Mouse (Mus musculus): ENCODE data around the gene Fign. TPM values are rescaled to one million over a fixed set of nuclear protein-coding genes. Genes with fewer than 3 reads are reported as not detected.

Gene Fign
- polyA plus RNA-seq, 1 experiment from 2014 or later: 13.4 TPM

GRCm38 (mm10) chr2:64048142-64048541, 49.7 kb downstream of the Fign start:
- no peak overlapping the region for H3K4me3 ChIP-seq
- no peak for ATAC-seq (ENCODE audit: insufficient number of reproducible peaks, low FRiP score)
- WGBS: 70% methylated on average over 2 of the region's 2 CpGs

GRCm38 (mm10) chr2:64043099-64043498, 54.7 kb downstream of the Fign start:
- WGBS: 61% methylated on average over 3 of the region's 3 CpGs
- Histone ChIP-seq H3K9ac (no peak overlapping the region), H3K27ac (ENCODE audit: poor library complexity, severe bottlenecking) (no peak overlapping the region), H3K4me1 (replicated peaks) (peaks cover 17% of the 10 kb centered on the region), H3K27me3 (replicated peaks) (no peaks in the 10 kb centered on the region), H3K4me2 (no peak overlapping the region), H3K4me3 (no peak overlapping the region), H3K36me3 (no peaks in the 10 kb centered on the region), H3K9me3 (replicated peaks) (no peaks in the 10 kb centered on the region)
- no peak for ATAC-seq (ENCODE audit: insufficient number of reproducible peaks, low FRiP score)

More at GRCm38 (mm10) chr2:64048142-64048541, 49.7 kb downstream of the Fign start:
- Histone ChIP-seq H3K4me2 (no peak overlapping the region), H3K9me3 (replicated peaks) (no peaks in the 10 kb centered on the region), H3K27me3 (replicated peaks) (no peaks in the 10 kb centered on the region), H3K36me3 (no peaks in the 10 kb centered on the region), H3K4me1 (replicated peaks) (peaks cover 25% of the 10 kb centered on the region), H3K27ac (ENCODE audit: poor library complexity, severe bottlenecking) (no peak overlapping the region), H3K9ac (no peak overlapping the region)

DNA sequence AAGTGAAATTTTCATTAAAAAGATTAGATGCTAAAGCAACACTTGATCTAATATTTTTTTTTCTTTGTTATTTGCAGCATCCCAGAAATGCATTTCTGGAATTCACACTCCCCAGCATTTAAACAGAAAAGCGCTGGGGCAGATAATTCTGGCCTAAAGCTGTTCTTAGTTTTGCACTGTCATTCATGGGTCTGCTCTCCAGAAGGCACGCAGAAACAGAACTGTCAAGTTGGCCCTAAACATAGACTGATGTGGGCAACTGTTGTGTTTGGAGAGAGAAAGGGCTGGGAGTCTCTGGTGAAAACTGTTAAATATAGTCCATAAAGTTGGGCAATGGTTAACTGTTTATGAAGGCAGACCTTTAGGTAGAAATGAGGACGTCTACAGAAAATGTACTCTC, 62.4 kb downstream of the Fign start:
- Histone ChIP-seq H3K36me3 (no peaks in the 10 kb centered on the region), H3K27me3 (replicated peaks) (no peaks in the 10 kb centered on the region), H3K9me3 (replicated peaks) (no peaks in the 10 kb centered on the region), H3K4me1 (replicated peaks) (0 out of 2 replicates have a peak, but pooled peaks cover 10% of the 10 kb centered on the region), H3K9ac (no peak overlapping the region), H3K4me2 (no peak overlapping the region), H3K27ac (ENCODE audit: poor library complexity, severe bottlenecking) (no peak overlapping the region), H3K4me3 (no peak overlapping the region)
- WGBS: 42% methylated on average over 3 of the region's 3 CpGs
- no peak for ATAC-seq (ENCODE audit: insufficient number of reproducible peaks, low FRiP score)

DNA sequence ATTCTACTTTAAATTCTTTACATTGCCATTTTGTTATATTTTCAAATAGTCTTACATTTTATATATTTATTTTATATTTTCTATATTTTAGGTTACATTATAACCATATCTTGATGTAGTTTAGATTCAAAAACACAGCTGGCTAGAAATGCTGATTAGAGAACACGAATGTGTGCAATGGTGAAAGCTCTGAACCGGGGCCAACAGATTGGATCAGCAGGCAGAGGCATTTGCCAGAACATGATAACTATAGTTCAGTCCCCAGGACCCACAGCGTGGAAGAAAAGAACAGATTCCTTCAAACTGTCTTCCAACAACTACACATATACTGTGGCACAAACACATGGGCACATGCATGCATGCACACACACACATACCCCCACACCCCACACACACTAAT, 64.0 kb downstream of the Fign start:
- no peak for ATAC-seq (ENCODE audit: insufficient number of reproducible peaks, low FRiP score)
- no peak overlapping the region for H3K4me2 ChIP-seq
- H3K9me3 ChIP-seq (replicated peaks): no peaks in the 10 kb centered on the region
- no peaks in the 10 kb centered on the region for H3K27me3 ChIP-seq (replicated peaks)
- H3K4me1 ChIP-seq (replicated peaks): 0 out of 2 replicates have a peak, but pooled peaks cover 10% of the 10 kb centered on the region
- 60% methylated on average over 3 of the region's 3 CpGs for WGBS
- no peak overlapping the region for H3K4me3 ChIP-seq
- H3K36me3 ChIP-seq: no peaks in the 10 kb centered on the region
- H3K27ac ChIP-seq (ENCODE audit: poor library complexity, severe bottlenecking): no peak overlapping the region
- H3K9ac ChIP-seq: no peak overlapping the region

- Histone ChIP-seq H3K4me3 (no peak overlapping the region), H3K9ac (no peak overlapping the region), H3K27me3 (replicated peaks) (no peaks in the 10 kb centered on the region), H3K36me3 (no peaks in the 10 kb centered on the region), H3K4me1 (replicated peaks) (peaks cover 17% of the 10 kb centered on the region), H3K9me3 (replicated peaks) (no peaks in the 10 kb centered on the region), H3K4me2 (no peak overlapping the region), H3K27ac (ENCODE audit: poor library complexity, severe bottlenecking) (no peak overlapping the region)
- WGBS: 64% methylated on average over 4 of the region's 4 CpGs
- ATAC-seq (ENCODE audit: insufficient number of reproducible peaks, low FRiP score): no peak
These were observed 71.9 kb downstream of the Fign start for GRCm38 (mm10) chr2:64025961-64026360.

DNA sequence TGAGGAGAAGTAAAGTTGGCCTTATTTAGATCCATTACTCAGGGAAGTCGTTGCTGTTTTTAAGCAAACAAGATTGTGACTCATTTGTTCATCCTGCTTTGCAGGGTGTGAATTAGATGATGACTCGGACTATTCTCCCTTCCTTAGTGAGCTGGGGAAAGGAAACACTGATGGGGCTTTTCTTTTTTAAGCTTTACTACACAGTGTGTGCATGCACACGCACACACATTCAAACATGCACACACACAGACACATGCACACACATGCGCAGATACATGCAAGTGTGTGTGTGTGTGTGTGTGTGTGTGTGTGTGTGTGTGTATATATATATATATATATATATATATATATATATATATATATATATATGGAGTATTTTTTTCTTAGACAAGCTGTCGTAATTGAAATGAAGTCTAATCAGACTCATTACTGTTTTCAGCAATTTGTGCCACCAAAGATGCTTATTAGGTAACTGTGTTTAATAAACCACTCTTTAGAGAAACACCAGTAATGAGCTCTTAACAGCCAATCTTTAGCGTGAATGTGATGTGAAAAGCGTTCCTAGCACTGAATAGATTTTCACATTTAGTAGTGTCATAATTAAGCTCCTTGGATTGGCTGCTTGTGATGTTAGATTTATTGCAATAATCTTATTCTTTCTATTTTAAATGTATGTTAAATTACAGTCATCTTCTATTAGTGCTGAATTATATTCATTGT, 103.4 kb downstream of the Fign start:
- Histone ChIP-seq H3K9me3 (replicated peaks) (no peaks in the 10 kb centered on the region), H3K27ac (ENCODE audit: poor library complexity, severe bottlenecking) (no peak overlapping the region), H3K36me3 (no peaks in the 10 kb centered on the region), H3K4me3 (no peak overlapping the region), H3K27me3 (replicated peaks) (no peaks in the 10 kb centered on the region), H3K4me2 (no peak overlapping the region), H3K4me1 (replicated peaks) (peaks cover 3% of the 10 kb centered on the region), H3K9ac (no peak overlapping the region)
- WGBS: 79% methylated on average over 7 of the region's 7 CpGs
- ATAC-seq (ENCODE audit: insufficient number of reproducible peaks, low FRiP score): no peak

DNA sequence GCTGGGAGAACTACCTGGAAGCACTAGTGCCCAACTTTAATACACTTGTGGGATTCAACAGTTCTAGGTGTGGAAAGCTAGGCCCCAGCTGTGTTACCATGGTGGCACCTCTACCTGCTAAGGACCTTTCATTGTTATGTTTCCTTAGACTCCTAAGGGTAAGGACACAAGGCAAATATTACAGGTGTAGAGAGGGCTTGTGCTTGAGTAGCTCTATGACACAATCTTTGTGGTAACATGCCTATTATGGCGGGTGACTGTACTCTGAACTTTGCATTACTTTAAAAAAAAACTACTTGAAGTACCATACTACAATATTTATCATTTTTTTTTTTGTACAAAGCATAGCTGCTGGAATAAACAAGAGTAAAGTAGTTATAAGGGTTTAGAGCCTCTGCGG, 112.4 kb downstream of the Fign start:
- Histone ChIP-seq H3K36me3 (peaks cover 3% of the 10 kb centered on the region; the same call in 1 of the 2 replicates), H3K4me3 (no peak overlapping the region), H3K27ac (ENCODE audit: poor library complexity, severe bottlenecking) (no peak overlapping the region), H3K4me1 (replicated peaks) (peaks cover 16% of the 10 kb centered on the region; the same call in 1 of the 2 replicates), H3K9ac (no peak overlapping the region), H3K27me3 (replicated peaks) (no peaks in the 10 kb centered on the region), H3K4me2 (no peak overlapping the region), H3K9me3 (replicated peaks) (no peaks in the 10 kb centered on the region)
- 92% methylated on average over 2 of the region's 2 CpGs for WGBS
- ATAC-seq (ENCODE audit: insufficient number of reproducible peaks, low FRiP score): no peak

- no peaks in the 10 kb centered on the region for H3K9me3 ChIP-seq (replicated peaks)
- WGBS: 16% methylated on average over 4 of the region's 4 CpGs
- peak overlapping the region; percentile 83 for H3K27ac ChIP-seq (ENCODE audit: poor library complexity, severe bottlenecking)
- H3K4me1 ChIP-seq (replicated peaks): peaks cover 16% of the 10 kb centered on the region; the same call in 1 of the 2 replicates
- no peak overlapping the region for H3K4me3 ChIP-seq
- no peaks in the 10 kb centered on the region for H3K27me3 ChIP-seq (replicated peaks)
- H3K36me3 ChIP-seq: peaks cover 24% of the 10 kb centered on the region
- peak overlapping the region; percentile 44 for H3K4me2 ChIP-seq
- ATAC-seq (ENCODE audit: insufficient number of reproducible peaks, low FRiP score): peak; percentile 79
- H3K9ac ChIP-seq: no peak overlapping the region
These were observed 115.5 kb downstream of the Fign start for GRCm38 (mm10) chr2:63982351-63982751.

DNA sequence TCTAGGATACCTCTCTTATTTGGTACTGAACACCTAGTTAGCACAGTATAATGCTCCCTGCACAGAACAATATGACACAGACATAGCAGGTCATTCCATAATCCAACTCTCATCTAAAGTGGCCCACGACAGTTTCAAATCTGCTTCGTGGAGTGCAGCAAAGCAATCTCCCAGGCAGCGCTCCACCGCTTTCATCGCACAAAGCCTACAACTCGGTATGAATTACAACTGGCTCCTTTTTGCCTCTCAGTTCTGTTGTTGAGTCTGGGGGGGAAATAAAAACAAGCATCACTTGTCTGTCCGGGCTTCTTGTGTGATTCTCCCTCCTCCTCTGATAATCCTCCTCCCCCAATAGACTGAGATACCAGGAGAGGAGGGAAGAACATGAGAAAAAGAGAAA, 116.4 kb downstream of the Fign start:
- no peaks in the 10 kb centered on the region for H3K9me3 ChIP-seq (replicated peaks)
- no peaks in the 10 kb centered on the region for H3K27me3 ChIP-seq (replicated peaks)
- peak overlapping the region; percentile 39; the same call in 1 of the 2 replicates for H3K9ac ChIP-seq
- 40% methylated on average over 7 of the region's 7 CpGs for WGBS
- peak overlapping the region; percentile 53 for H3K27ac ChIP-seq (ENCODE audit: poor library complexity, severe bottlenecking)
- H3K4me2 ChIP-seq: peak overlapping the region; percentile 47
- no peak overlapping the region for H3K4me3 ChIP-seq
- ATAC-seq (ENCODE audit: insufficient number of reproducible peaks, low FRiP score): no peak
- H3K36me3 ChIP-seq: peaks cover 24% of the 10 kb centered on the region
- peaks cover 18% of the 10 kb centered on the region; the same call in 1 of the 2 replicates for H3K4me1 ChIP-seq (replicated peaks)

- Histone ChIP-seq H3K4me1 (replicated peaks) (peaks cover 4% of the 10 kb centered on the region; the same call in 1 of the 2 replicates), H3K27me3 (replicated peaks) (no peaks in the 10 kb centered on the region), H3K4me3 (no peak overlapping the region), H3K9me3 (replicated peaks) (no peaks in the 10 kb centered on the region), H3K9ac (no peak overlapping the region), H3K36me3 (no peaks in the 10 kb centered on the region), H3K4me2 (no peak overlapping the region), H3K27ac (ENCODE audit: poor library complexity, severe bottlenecking) (no peak overlapping the region)
- ATAC-seq (ENCODE audit: insufficient number of reproducible peaks, low FRiP score): no peak
- 72% methylated on average over 4 of the region's 4 CpGs for WGBS
These were observed 128.2 kb downstream of the Fign start for GRCm38 (mm10) chr2:63969633-63970032.

DNA sequence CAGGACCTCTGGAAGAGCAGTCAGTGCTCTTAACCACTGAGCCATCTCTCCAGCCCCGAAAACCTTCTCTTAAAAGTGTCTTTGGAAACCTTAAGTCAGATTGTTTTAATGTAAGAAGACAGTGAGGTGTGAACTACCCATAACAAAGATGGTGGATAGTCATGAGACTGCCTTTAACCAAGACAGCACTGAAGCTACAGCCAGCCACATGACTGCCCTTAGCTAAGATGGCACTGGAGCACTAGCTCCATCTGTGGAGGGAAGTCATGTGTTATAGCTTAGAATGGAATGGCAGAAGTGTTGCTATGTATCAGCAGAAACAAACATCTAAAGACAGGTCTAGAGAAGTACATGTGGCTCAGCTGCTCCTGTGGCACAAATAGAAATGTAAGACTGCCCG, 166.8 kb downstream of the Fign start:
- H3K9ac ChIP-seq: no peak overlapping the region
- 86% methylated on average over 2 of the region's 2 CpGs for WGBS
- H3K4me3 ChIP-seq: no peak overlapping the region
- no peak overlapping the region for H3K27ac ChIP-seq (ENCODE audit: poor library complexity, severe bottlenecking)
- 0 out of 2 replicates have a peak, but pooled peaks cover 2% of the 10 kb centered on the region for H3K9me3 ChIP-seq (replicated peaks)
- no peaks in the 10 kb centered on the region for H3K27me3 ChIP-seq (replicated peaks)
- H3K4me2 ChIP-seq: no peak overlapping the region
- no peaks in the 10 kb centered on the region for H3K36me3 ChIP-seq
- no peaks in the 10 kb centered on the region for H3K4me1 ChIP-seq (replicated peaks)
- ATAC-seq (ENCODE audit: insufficient number of reproducible peaks, low FRiP score): no peak

All from heart, embryonic 12.5 days (tissue).